Mouse (Mus musculus) liver, postnatal 0 days (tissue): ENCODE results near the gene Olfr1261.

Experiments used
- CTCF ChIP-seq: sonication (generic); IDR thresholded peaks from 2 replicates; pipeline ENCODE4 v1.5.1; 2016; ENCODE audit warnings: antibody characterized with exemption, low read depth
- EP300 ChIP-seq: IDR thresholded peaks from 2 replicates; pipeline ENCODE4 v1.6.1; 2016; ENCODE audit warnings: antibody characterized with exemption, low read depth, mild to moderate bottlenecking

DNA sequence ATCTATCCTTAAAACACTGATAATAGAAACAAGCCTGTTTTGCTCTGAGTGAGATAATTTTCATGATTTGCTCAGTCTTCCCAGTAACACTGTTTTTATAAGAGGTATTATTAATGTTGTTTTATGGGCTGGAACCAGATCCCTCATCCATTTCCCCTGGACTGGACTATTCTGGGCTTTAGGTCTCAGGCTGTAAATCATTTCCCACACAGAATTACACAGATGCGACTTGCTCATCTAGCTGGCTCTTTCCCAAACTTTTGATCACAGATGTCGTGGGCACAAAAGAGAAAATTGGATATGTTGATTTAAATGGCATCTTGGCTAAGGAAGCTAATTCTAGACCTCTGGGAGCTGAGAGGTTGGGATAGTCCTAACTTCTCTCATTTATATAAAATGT is 16.8 kb upstream of the Olfr1261 start, which contains the start of gene Olfr1260:
- TF ChIP-seq EP300 = no peak
- no peak for TF ChIP-seq CTCF
